Mouse (Mus musculus): ENCODE data around the gene Aff1. TPM values are rescaled to one million over a fixed set of nuclear protein-coding genes. Genes with fewer than 3 reads are reported as not detected.

The Aff1 gene
- polyA plus RNA-seq, 1 experiment from 2014 or later: 8.2 TPM

GRCm38 (mm10) chr5:103761754-103762153 is 69.6 kb downstream of the Aff1 start:
- H3K9ac ChIP-seq (ENCODE audit: low read depth, low read length): no peak overlapping the region
- peaks cover 6% of the 10 kb centered on the region for H3K9me3 ChIP-seq (ENCODE audit: control insufficient read depth, low read length)
- H3K27ac ChIP-seq (replicated peaks; ENCODE audit: low read depth, low read length): no peak overlapping the region
- ATAC-seq (ENCODE audit: low read depth): no peak
- peaks cover 8% of the 10 kb centered on the region for H3K4me1 ChIP-seq (ENCODE audit: control insufficient read depth, insufficient read depth, low read length)
- no peak overlapping the region for H3K4me2 ChIP-seq (ENCODE audit: low read depth, low read length)
- 76% methylated on average over 7 of the region's 7 CpGs for WGBS
- H3K27me3 ChIP-seq (replicated peaks; ENCODE audit: control insufficient read depth, insufficient read depth, low read length): no peaks in the 10 kb centered on the region
- DNase-seq (ENCODE audit: low spot score): no peak
- 0 out of 2 replicates have a peak, but pooled peaks cover 6% of the 10 kb centered on the region for H3K36me3 ChIP-seq (ENCODE audit: control insufficient read depth, insufficient read depth, low read length)
- H3K4me3 ChIP-seq (ENCODE audit: low read depth, low read length): no peak overlapping the region

DNA sequence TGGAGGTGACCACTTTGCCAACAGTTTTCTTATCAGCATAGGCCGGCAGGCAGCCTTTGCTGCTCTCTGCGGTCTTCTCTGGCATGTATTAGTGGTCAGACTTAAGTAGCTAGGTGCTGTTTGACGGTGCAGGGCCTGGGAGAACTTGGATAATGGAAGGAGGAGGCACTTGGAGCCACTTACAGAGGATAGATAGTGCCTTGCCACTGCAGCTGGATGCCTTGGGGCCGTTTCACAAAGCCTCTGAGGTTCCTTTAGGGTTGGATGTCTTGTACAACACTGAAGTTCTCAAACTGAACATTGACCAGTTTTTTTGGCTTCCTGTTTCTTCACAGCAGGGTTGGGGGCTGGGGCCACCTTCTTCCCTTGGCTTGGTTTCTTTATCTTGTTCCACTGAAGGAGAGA is 70.7 kb downstream of the Aff1 start:
- no peaks in the 10 kb centered on the region for H3K27me3 ChIP-seq (replicated peaks; ENCODE audit: control insufficient read depth, insufficient read depth, low read length)
- DNase-seq (ENCODE audit: low spot score): no peak
- ATAC-seq (ENCODE audit: low read depth): no peak
- WGBS: 74% methylated on average over 4 of the region's 4 CpGs
- no peak overlapping the region for H3K9ac ChIP-seq (ENCODE audit: low read depth, low read length)
- H3K4me2 ChIP-seq (ENCODE audit: low read depth, low read length): no peak overlapping the region
- H3K9me3 ChIP-seq (ENCODE audit: control insufficient read depth, low read length): peaks cover 6% of the 10 kb centered on the region
- H3K4me1 ChIP-seq (ENCODE audit: control insufficient read depth, insufficient read depth, low read length): peaks cover 8% of the 10 kb centered on the region
- no peak overlapping the region for H3K4me3 ChIP-seq (ENCODE audit: low read depth, low read length)
- 0 out of 2 replicates have a peak, but pooled peaks cover 6% of the 10 kb centered on the region for H3K36me3 ChIP-seq (ENCODE audit: control insufficient read depth, insufficient read depth, low read length)
- H3K27ac ChIP-seq (replicated peaks; ENCODE audit: low read depth, low read length): no peak overlapping the region

DNA sequence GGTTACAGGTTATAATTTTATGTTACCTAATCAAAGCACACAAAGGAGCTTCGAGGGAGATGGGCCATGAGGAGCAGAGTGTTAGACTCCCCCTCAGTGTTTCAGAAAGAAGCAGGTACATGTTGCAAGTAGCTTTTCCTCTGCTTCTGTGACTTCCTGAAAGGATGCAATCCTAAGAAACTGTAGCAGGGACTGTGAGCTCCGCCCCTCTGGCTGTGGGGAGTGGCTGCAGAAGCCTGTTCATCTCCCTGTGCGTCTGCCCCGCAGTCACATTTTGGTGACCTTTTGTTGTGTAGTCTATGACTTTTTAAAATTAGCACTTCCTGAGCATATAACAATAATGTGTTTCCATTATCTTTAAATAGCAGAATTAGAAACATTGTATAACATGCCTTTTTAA is 73.2 kb downstream of the Aff1 start:
- H3K4me3 ChIP-seq (ENCODE audit: low read depth, low read length): no peak overlapping the region
- H3K9ac ChIP-seq (ENCODE audit: low read depth, low read length): no peak overlapping the region
- ATAC-seq (ENCODE audit: low read depth): no peak
- peaks cover 6% of the 10 kb centered on the region for H3K9me3 ChIP-seq (ENCODE audit: control insufficient read depth, low read length)
- H3K36me3 ChIP-seq (ENCODE audit: control insufficient read depth, insufficient read depth, low read length): 0 out of 2 replicates have a peak, but pooled peaks cover 6% of the 10 kb centered on the region
- no peak for DNase-seq (ENCODE audit: low spot score)
- no peak overlapping the region for H3K27ac ChIP-seq (replicated peaks; ENCODE audit: low read depth, low read length)
- WGBS: 93% methylated on average over 4 of the region's 4 CpGs
- H3K4me1 ChIP-seq (ENCODE audit: control insufficient read depth, insufficient read depth, low read length): peaks cover 2% of the 10 kb centered on the region; the same call in 1 of the 2 replicates
- H3K27me3 ChIP-seq (replicated peaks; ENCODE audit: control insufficient read depth, insufficient read depth, low read length): no peaks in the 10 kb centered on the region
- H3K4me2 ChIP-seq (ENCODE audit: low read depth, low read length): no peak overlapping the region

GRCm38 (mm10) chr5:103765758-103766431 is 73.7 kb downstream of the Aff1 start:
- H3K4me3 ChIP-seq (ENCODE audit: low read depth, low read length): no peak overlapping the region
- H3K36me3 ChIP-seq (ENCODE audit: control insufficient read depth, insufficient read depth, low read length): 0 out of 2 replicates have a peak, but pooled peaks cover 6% of the 10 kb centered on the region
- no peak overlapping the region for H3K9ac ChIP-seq (ENCODE audit: low read depth, low read length)
- DNase-seq (ENCODE audit: low spot score): no peak
- ATAC-seq (ENCODE audit: low read depth): no peak
- peaks cover 6% of the 10 kb centered on the region for H3K9me3 ChIP-seq (ENCODE audit: control insufficient read depth, low read length)
- H3K27ac ChIP-seq (replicated peaks; ENCODE audit: low read depth, low read length): no peak overlapping the region
- no peaks in the 10 kb centered on the region for H3K27me3 ChIP-seq (replicated peaks; ENCODE audit: control insufficient read depth, insufficient read depth, low read length)
- no peak overlapping the region for H3K4me2 ChIP-seq (ENCODE audit: low read depth, low read length)
- H3K4me1 ChIP-seq (ENCODE audit: control insufficient read depth, insufficient read depth, low read length): no peaks in the 10 kb centered on the region
- 100% methylated on average over 2 of the region's 2 CpGs for WGBS

GRCm38 (mm10) chr5:103766432-103766815 is 74.2 kb downstream of the Aff1 start:
- H3K9ac ChIP-seq (ENCODE audit: low read depth, low read length): no peak overlapping the region
- no peak for DNase-seq (ENCODE audit: low spot score)

GRCm38 (mm10) chr5:103768961-103769360 is 76.8 kb downstream of the Aff1 start:
- Histone ChIP-seq H3K9me3 (ENCODE audit: control insufficient read depth, low read length) (peaks cover 6% of the 10 kb centered on the region), H3K27ac (replicated peaks; ENCODE audit: low read depth, low read length) (no peak overlapping the region), H3K4me1 (ENCODE audit: control insufficient read depth, insufficient read depth, low read length) (peaks cover 21% of the 10 kb centered on the region), H3K27me3 (replicated peaks; ENCODE audit: control insufficient read depth, insufficient read depth, low read length) (no peaks in the 10 kb centered on the region), H3K9ac (ENCODE audit: low read depth, low read length) (no peak overlapping the region), H3K4me3 (ENCODE audit: low read depth, low read length) (no peak overlapping the region), H3K4me2 (ENCODE audit: low read depth, low read length) (no peak overlapping the region), H3K36me3 (ENCODE audit: control insufficient read depth, insufficient read depth, low read length) (0 out of 2 replicates have a peak, but pooled peaks cover 6% of the 10 kb centered on the region)
- no peak for DNase-seq (ENCODE audit: low spot score)
- no peak for ATAC-seq (ENCODE audit: low read depth)
- WGBS: 72% methylated on average over 3 of the region's 3 CpGs

More at GRCm38 (mm10) chr5:103766432-103766815, 74.2 kb downstream of the Aff1 start:
- Histone ChIP-seq H3K4me3 (ENCODE audit: low read depth, low read length) (no peak overlapping the region), H3K4me2 (ENCODE audit: low read depth, low read length) (no peak overlapping the region), H3K27ac (replicated peaks; ENCODE audit: low read depth, low read length) (no peak overlapping the region), H3K4me1 (ENCODE audit: control insufficient read depth, insufficient read depth, low read length) (0 out of 2 replicates have a peak, but pooled peaks cover 3% of the 10 kb centered on the region), H3K9me3 (ENCODE audit: control insufficient read depth, low read length) (peaks cover 6% of the 10 kb centered on the region), H3K27me3 (replicated peaks; ENCODE audit: control insufficient read depth, insufficient read depth, low read length) (no peaks in the 10 kb centered on the region), H3K36me3 (ENCODE audit: control insufficient read depth, insufficient read depth, low read length) (0 out of 2 replicates have a peak, but pooled peaks cover 6% of the 10 kb centered on the region)
- no peak for ATAC-seq (ENCODE audit: low read depth)
- WGBS: 92% methylated on average over 4 of the region's 4 CpGs

DNA sequence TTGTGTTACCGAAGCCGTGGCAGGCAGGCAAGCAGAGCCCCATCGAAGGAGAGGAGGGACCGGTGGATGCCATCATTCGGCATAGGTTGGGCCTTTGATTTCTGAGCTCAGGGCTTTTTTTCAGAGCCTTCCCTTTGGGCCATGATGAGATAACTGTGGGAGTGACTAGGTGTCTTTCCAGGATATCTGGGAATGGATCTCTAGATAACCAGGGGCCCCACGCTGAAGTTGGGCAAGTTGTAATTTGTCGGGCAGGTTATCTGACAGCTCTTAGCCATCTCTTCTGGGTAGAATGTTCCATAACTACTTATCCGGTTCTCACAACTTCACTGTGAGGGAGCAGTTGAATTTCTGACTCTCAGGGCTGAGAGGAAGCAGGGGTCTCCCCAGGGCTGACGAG is 77.5 kb downstream of the Aff1 start:
- H3K4me2 ChIP-seq (ENCODE audit: low read depth, low read length): no peak overlapping the region
- peaks cover 22% of the 10 kb centered on the region for H3K4me1 ChIP-seq (ENCODE audit: control insufficient read depth, insufficient read depth, low read length)
- DNase-seq (ENCODE audit: low spot score) (no peak), ATAC-seq (ENCODE audit: low read depth) (no peak)
- no peak overlapping the region for H3K27ac ChIP-seq (replicated peaks; ENCODE audit: low read depth, low read length)
- WGBS: 71% methylated on average over 9 of the region's 9 CpGs
- 0 out of 2 replicates have a peak, but pooled peaks cover 6% of the 10 kb centered on the region for H3K36me3 ChIP-seq (ENCODE audit: control insufficient read depth, insufficient read depth, low read length)
- no peak overlapping the region for H3K9ac ChIP-seq (ENCODE audit: low read depth, low read length)
- no peak overlapping the region for H3K4me3 ChIP-seq (ENCODE audit: low read depth, low read length)
- H3K27me3 ChIP-seq (replicated peaks; ENCODE audit: control insufficient read depth, insufficient read depth, low read length): no peaks in the 10 kb centered on the region
- H3K9me3 ChIP-seq (ENCODE audit: control insufficient read depth, low read length): peaks cover 6% of the 10 kb centered on the region

- Histone ChIP-seq H3K27ac (replicated peaks; ENCODE audit: low read depth, low read length) (no peak overlapping the region), H3K27me3 (replicated peaks; ENCODE audit: control insufficient read depth, insufficient read depth, low read length) (no peaks in the 10 kb centered on the region), H3K9ac (ENCODE audit: low read depth, low read length) (no peak overlapping the region), H3K4me3 (ENCODE audit: low read depth, low read length) (no peak overlapping the region), H3K4me1 (ENCODE audit: control insufficient read depth, insufficient read depth, low read length) (peaks cover 29% of the 10 kb centered on the region), H3K4me2 (ENCODE audit: low read depth, low read length) (no peak overlapping the region), H3K36me3 (ENCODE audit: control insufficient read depth, insufficient read depth, low read length) (0 out of 2 replicates have a peak, but pooled peaks cover 5% of the 10 kb centered on the region), H3K9me3 (ENCODE audit: control insufficient read depth, low read length) (peaks cover 6% of the 10 kb centered on the region)
- ATAC-seq (ENCODE audit: low read depth): no peak
- DNase-seq (ENCODE audit: low spot score): no peak
- WGBS: 76% methylated on average over 6 of the region's 6 CpGs
These were observed 78.5 kb downstream of the Aff1 start for GRCm38 (mm10) chr5:103770447-103771222.

Data from embryonic facial prominence, embryonic 14.5 days (tissue).